Mouse (Mus musculus) heart, embryonic 10.5 days (tissue): ENCODE data around the gene Gfpt1. TPM values are rescaled to one million over a fixed set of nuclear protein-coding genes. Genes with fewer than 3 reads are reported as not detected.
"Not testable (repeated sequence)": the region's sequence is repeated elsewhere in the genome, so short reads cannot be mapped to it uniquely, and the experiment has no call there.

ENCODE experiments used
- DNase-seq: peaks from one replicate; pipeline ENCODE4 v3.0.0-alpha.2; 2017; ENCODE audit warnings: low spot score
- H3K27ac ChIP-seq: fragments of 300-500 bp; sonication (generic); 2 replicates; pipeline ENCODE4 v1.5.1; 2016; ENCODE audit warnings: mild to moderate bottlenecking
- H3K27me3 ChIP-seq: fragments of 300-500 bp; sonication (generic); 2 replicates; pipeline ENCODE4 v1.6.1; 2016; ENCODE audit warnings: mild to moderate bottlenecking; ENCODE audit not compliant: poor library complexity, insufficient read depth, severe bottlenecking
- H3K36me3 ChIP-seq: fragments of 300-500 bp; sonication (generic); 2 replicates; pipeline ENCODE4 v1.6.1; 2016; ENCODE audit warnings: mild to moderate bottlenecking, moderate library complexity
- H3K4me1 ChIP-seq: fragments of 300-500 bp; sonication (generic); 2 replicates; pipeline ENCODE4 v1.6.1; 2016; ENCODE audit warnings: mild to moderate bottlenecking
- H3K4me3 ChIP-seq: fragments of 300-500 bp; sonication (generic); 2 replicates; pipeline ENCODE4 v1.5.1; 2016; ENCODE audit warnings: mild to moderate bottlenecking, moderate library complexity
- H3K9me3 ChIP-seq: fragments of 300-500 bp; sonication (generic); 2 replicates; pipeline ENCODE4 v1.6.1; 2016; ENCODE audit warnings: mild to moderate bottlenecking, moderate library complexity
- WGBS: fragments of 180-500 bp; shearing (Covaris S2); methylation state at CpG from one replicate; pipeline ENCODE4 v1.1.7; 2016; 5-methylcytosine and 5-hydroxymethylcytosine counted together
- polyA plus RNA-seq: library from polyadenylated mRNA; unstranded; fragments of >200 nt; fragmentation: Nextera tagmentation; extraction: Ambion mirVana; gene quantifications from 2 replicates; pipeline ENCODE4 v1.2.1, GENCODE M21; 2016

Gene Gfpt1
- polyA plus RNA-seq, 1 experiment from 2014 or later: 18.6 TPM

DNA sequence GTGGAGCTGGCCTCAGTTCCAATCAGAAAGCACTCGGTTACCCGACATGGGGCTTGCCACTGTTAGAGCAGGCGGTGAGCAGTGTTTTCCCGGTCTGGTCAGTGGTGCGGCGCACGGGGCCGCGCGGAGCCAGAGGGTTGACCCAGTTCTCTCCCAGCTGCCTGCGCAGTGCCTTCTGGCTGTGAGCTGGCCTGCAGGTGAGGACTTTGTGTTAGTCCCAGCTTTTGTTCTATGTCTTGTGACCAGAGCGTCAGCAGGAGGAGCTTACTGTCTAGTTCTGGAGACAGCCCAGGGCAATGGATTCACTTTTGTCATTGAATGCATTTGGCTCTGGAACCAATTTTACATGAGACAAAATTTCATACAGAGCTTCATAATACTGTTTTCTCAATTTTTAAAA is 20.9 kb upstream of the Gfpt1 start:
- no peak for DNase-seq
- Histone ChIP-seq H3K36me3 (peaks cover 74% of the 10 kb centered on the region), H3K4me3 (no peak overlapping the region), H3K4me1 (peaks cover 13% of the 10 kb centered on the region; the same call in 1 of the 2 replicates), H3K27ac (no peak overlapping the region), H3K27me3 (no peaks in the 10 kb centered on the region), H3K9me3 (peaks cover 7% of the 10 kb centered on the region)
- WGBS: 94% methylated on average over 12 of the region's 12 CpGs

GRCm38 (mm10) chr6:87026980-87027379 is 15.7 kb upstream of the Gfpt1 start:
- no peak overlapping the region for H3K27ac ChIP-seq
- no peak for DNase-seq
- H3K9me3 ChIP-seq: no peaks in the 10 kb centered on the region
- 81% methylated on average over 7 of the region's 7 CpGs for whole genome bisulfite sequencing
- no peak overlapping the region for H3K4me3 ChIP-seq
- H3K36me3 ChIP-seq: peaks cover 62% of the 10 kb centered on the region
- H3K4me1 ChIP-seq: peaks cover 16% of the 10 kb centered on the region; the same call in 1 of the 2 replicates
- H3K27me3 ChIP-seq: no peaks in the 10 kb centered on the region

- peaks cover 16% of the 10 kb centered on the region; the same call in 1 of the 2 replicates for H3K4me1 ChIP-seq
- H3K36me3 ChIP-seq: peaks cover 49% of the 10 kb centered on the region
- no peaks in the 10 kb centered on the region for H3K9me3 ChIP-seq
- DNase-seq: no peak
- H3K4me3 ChIP-seq: no peak overlapping the region
- H3K27ac ChIP-seq: no peak overlapping the region
- no peaks in the 10 kb centered on the region for H3K27me3 ChIP-seq
These were observed 13.8 kb upstream of the Gfpt1 start for GRCm38 (mm10) chr6:87028881-87029280.

GRCm38 (mm10) chr6:87031310-87031709 is 11.3 kb upstream of the Gfpt1 start:
- H3K27ac ChIP-seq, DNase-seq, H3K4me3 ChIP-seq, H3K4me1 ChIP-seq, H3K27me3 ChIP-seq, H3K9me3 ChIP-seq: not testable (repeated sequence)
- H3K36me3 ChIP-seq: peaks cover 34% of the 10 kb centered on the region
- 90% methylated on average over 7 of the region's 7 CpGs for WGBS

DNA sequence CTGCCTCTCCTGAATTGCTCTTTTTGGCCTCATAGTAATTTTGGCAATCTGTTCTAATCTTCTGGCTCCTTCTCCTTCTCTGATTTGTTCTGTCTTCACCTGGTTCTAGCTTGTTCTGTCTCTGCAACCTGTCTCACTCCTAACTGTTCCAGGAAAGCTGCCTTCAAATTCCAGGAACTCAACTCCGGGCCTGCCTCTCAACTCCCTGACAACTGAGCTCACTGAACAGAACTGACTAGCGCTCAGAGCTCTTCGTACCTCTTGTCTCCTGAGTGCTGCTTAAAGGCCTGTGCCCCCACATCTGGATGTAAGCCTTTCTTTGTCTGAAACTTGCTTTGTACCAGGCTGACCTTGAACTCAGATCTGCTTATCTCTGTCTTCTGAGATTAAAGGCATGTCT is 10.2 kb upstream of the Gfpt1 start:
- no peak for DNase-seq
- Histone ChIP-seq H3K9me3 (no peaks in the 10 kb centered on the region), H3K27me3 (no peaks in the 10 kb centered on the region), H3K4me1 (0 out of 2 replicates have a peak, but pooled peaks cover 3% of the 10 kb centered on the region), H3K27ac (no peak overlapping the region), H3K4me3 (no peak overlapping the region), H3K36me3 (peaks cover 39% of the 10 kb centered on the region)
- WGBS: 61% methylated on average over 3 of the region's 3 CpGs

GRCm38 (mm10) chr6:87034395-87034794 is 8.3 kb upstream of the Gfpt1 start:
- Histone ChIP-seq H3K27ac (no peak overlapping the region), H3K27me3 (no peaks in the 10 kb centered on the region), H3K4me3 (no peak overlapping the region), H3K36me3 (peaks cover 21% of the 10 kb centered on the region), H3K4me1 (no peaks in the 10 kb centered on the region), H3K9me3 (no peaks in the 10 kb centered on the region)
- 87% methylated on average over 3 of the region's 3 CpGs for WGBS
- no peak for DNase-seq

- peaks cover 8% of the 10 kb centered on the region; the same call in 1 of the 2 replicates for H3K36me3 ChIP-seq
- no peak overlapping the region for H3K4me3 ChIP-seq
- 79% methylated on average over 10 of the region's 10 CpGs for WGBS
- no peak for DNase-seq
- no peaks in the 10 kb centered on the region for H3K9me3 ChIP-seq
- H3K27me3 ChIP-seq: no peaks in the 10 kb centered on the region
- H3K4me1 ChIP-seq: no peaks in the 10 kb centered on the region; the same call in 1 of the 2 replicates
- H3K27ac ChIP-seq: no peak overlapping the region
These were observed 4.6 kb upstream of the Gfpt1 start for GRCm38 (mm10) chr6:87037826-87038620.

DNA sequence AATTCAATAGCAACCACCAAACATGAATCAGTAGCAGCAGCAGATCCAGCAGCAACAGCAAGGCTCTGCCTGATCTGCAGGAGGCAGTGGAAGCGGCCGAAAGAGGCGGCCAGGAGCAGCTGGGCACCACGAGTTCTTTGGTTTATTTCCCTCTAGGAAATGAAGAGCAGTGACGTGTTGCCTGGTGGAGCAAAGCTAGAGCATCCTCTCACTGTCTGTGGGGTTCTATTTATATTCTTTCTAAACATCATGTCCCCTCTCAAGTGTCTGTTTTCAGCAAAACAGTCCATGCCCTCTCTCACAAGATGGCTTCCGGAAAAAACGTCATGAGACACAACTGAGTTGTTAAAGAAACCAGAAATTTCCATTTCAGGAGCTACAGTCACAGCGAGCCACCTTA is 3.5 kb upstream of the Gfpt1 start:
- H3K27me3 ChIP-seq: no peaks in the 10 kb centered on the region
- no peak overlapping the region for H3K4me3 ChIP-seq
- peaks cover 8% of the 10 kb centered on the region; the same call in 1 of the 2 replicates for H3K36me3 ChIP-seq
- no peak for DNase-seq
- WGBS: 78% methylated on average over 8 of the region's 8 CpGs
- H3K27ac ChIP-seq: no peak overlapping the region
- H3K4me1 ChIP-seq: peaks cover 11% of the 10 kb centered on the region
- H3K9me3 ChIP-seq: no peaks in the 10 kb centered on the region

DNA sequence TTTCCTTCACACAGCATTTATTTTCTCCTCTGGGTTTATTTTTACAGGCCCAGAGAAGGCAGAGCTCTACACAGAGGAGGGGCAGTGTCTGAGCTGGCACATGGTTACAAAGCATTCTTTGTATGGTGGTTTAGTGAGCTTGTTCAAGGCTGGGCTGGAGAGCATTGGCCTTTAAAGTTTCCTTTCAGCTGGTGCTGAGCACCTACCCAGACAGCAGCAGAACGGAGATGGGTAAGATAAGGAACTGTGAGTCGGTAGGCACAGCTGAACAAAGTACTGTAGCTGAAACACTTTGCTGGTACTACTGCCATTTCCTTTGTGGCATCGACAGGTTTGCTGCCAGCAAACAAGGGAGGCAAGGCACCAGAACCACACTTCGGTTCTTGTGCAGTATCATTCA is 1.7 kb upstream of the Gfpt1 start:
- peaks cover 8% of the 10 kb centered on the region; the same call in 1 of the 2 replicates for H3K36me3 ChIP-seq
- no peaks in the 10 kb centered on the region for H3K9me3 ChIP-seq
- 68% methylated on average over 4 of the region's 4 CpGs for WGBS
- H3K4me1 ChIP-seq: peaks cover 14% of the 10 kb centered on the region
- no peaks in the 10 kb centered on the region for H3K27me3 ChIP-seq
- H3K27ac ChIP-seq: peak overlapping the region; percentile 59; the same call in 1 of the 2 replicates
- DNase-seq: no peak
- no peak overlapping the region for H3K4me3 ChIP-seq

- 92% methylated on average over 7 of the region's 7 CpGs for WGBS
- H3K9me3 ChIP-seq: no peaks in the 10 kb centered on the region
- H3K4me1 ChIP-seq: peaks cover 14% of the 10 kb centered on the region
- peak overlapping the region; percentile 85; the same call in 1 of the 2 replicates for H3K4me3 ChIP-seq
- DNase-seq: no peak
- peak overlapping the region; percentile 95; the same call in 1 of the 2 replicates for H3K27ac ChIP-seq
- H3K36me3 ChIP-seq: peaks cover 6% of the 10 kb centered on the region; the same call in 1 of the 2 replicates
- H3K27me3 ChIP-seq: no peaks in the 10 kb centered on the region
These were observed 1.2 kb upstream of the Gfpt1 start for GRCm38 (mm10) chr6:87041431-87041830.

- Histone ChIP-seq H3K27me3 (no peaks in the 10 kb centered on the region), H3K36me3 (0 out of 2 replicates have a peak, but pooled peaks cover 3% of the 10 kb centered on the region), H3K4me3 (peak overlapping the region; percentile 85), H3K27ac (peak overlapping the region; percentile 95), H3K9me3 (no peaks in the 10 kb centered on the region), H3K4me1 (peaks cover 14% of the 10 kb centered on the region)
- under 1% methylated on average over 11 of the region's 11 CpGs for WGBS
- no peak for DNase-seq
These were observed 676 bp upstream of the Gfpt1 start for GRCm38 (mm10) chr6:87042004-87042336.

DNA sequence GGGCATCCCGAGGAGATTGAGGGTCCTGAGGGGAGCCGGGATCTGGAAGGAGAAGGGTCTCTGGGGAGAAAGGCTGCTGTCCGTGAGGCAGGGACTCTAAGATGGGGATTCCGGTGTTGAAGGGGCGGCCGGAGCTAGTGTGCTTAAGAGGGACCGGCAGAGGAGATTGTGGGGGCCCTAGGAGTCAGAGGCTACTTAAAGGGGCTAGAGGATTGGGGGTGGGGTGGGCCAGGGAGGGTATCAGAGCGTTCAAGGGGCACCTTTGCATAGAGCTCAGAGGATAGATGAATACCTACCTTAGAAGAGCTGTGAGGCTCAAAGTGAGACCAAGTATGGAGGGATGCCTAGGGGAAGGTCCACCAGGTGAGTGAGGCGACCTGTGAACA is 478 bp downstream of the Gfpt1 start:
- Histone ChIP-seq H3K27me3 (no peaks in the 10 kb centered on the region), H3K27ac (peak overlapping the region; percentile 95), H3K4me3 (peak overlapping the region; percentile 85), H3K36me3 (peaks cover 11% of the 10 kb centered on the region), H3K9me3 (no peaks in the 10 kb centered on the region), H3K4me1 (peaks cover 14% of the 10 kb centered on the region)
- DNase-seq: no peak
- WGBS: under 1% methylated on average over 9 of the region's 9 CpGs

- H3K36me3 ChIP-seq: peaks cover 26% of the 10 kb centered on the region
- no peak for DNase-seq
- no peak overlapping the region for H3K27ac ChIP-seq
- H3K9me3 ChIP-seq: no peaks in the 10 kb centered on the region
- WGBS: 79% methylated on average over 2 of the region's 2 CpGs
- no peak overlapping the region for H3K4me3 ChIP-seq
- no peaks in the 10 kb centered on the region for H3K27me3 ChIP-seq
- H3K4me1 ChIP-seq: peaks cover 14% of the 10 kb centered on the region
These were observed 2.2 kb downstream of the Gfpt1 start for GRCm38 (mm10) chr6:87044895-87045294.
